Mouse (Mus musculus): ENCODE results near the gene Gm21833.
"Not testable (repeated sequence)": the region's sequence is repeated elsewhere in the genome, so short reads cannot be mapped to it uniquely, and the experiment has no call there.

Gm21833 gene

GRCm38 (mm10) chr16:82828082-82828481, at the start of gene Gm21833:
TSS of gene Gm21833 (plus strand) at chr16:82828382.
- DNase-seq (ENCODE audit: extremely low spot score, low read depth, low spot score) = not testable (repeated sequence)

DNA sequence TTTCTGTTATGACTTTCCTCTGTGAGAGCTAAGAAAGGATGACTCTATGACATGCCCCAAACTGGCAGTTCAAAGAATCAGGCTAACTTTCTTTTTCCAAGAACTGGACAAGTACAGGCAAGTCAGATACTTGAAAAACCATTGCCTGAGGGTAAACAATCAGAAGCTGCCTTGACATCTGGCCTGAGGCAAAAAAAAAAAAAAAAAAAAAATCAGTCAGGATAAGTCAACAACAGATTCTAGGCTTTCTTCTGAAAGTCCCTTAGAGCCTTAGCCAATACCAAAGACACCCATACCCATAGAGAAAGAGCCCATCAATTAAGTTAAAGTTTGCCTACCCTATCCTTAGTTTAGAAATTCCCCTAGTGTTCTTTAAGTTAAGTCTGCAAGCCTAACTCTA, 38.7 kb upstream of the Gm21833 start:
- no peak for DNase-seq (ENCODE audit: extremely low spot score, low read depth, low spot score)

DNA sequence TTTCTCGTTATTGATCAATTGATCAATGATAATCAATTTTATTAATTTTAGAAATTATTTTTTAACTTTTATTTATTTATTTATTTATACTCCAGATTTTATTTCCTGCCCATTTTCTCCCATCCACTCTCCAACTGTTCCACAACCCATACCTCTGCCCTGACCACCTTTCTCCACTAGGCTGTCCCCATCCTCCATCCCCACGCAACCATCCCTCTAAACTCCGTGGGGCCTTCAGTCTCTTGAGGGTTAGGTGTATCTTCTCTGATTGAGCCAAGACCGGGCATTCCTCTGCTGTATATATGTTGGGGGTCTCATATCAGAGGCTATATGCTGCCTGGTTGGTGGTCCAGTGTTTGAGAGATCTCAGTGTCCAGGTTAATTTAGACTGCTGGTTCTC, 31.7 kb upstream of the Gm21833 start:
- no peak for DNase-seq (ENCODE audit: extremely low spot score, low read depth, low spot score)

DNA sequence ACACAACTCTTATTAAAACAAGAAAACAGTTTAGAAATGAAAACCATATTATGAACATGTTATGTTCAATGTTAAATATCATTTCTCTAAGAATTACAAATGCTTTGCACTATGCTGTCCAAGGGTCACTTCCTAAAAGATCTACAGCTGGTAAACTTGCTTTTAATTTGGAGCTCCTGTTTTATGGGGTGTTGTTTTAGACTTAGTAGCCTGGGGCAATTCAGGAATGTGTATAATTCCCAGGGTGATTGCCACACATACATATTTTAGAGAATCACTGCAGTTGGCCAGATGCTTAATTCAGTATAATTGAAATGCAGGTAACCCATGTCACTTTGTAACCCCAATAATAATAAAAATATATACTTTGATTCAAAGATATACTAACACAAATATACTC, 12.9 kb upstream of the Gm21833 start:
- peak; percentile 30 for DNase-seq (ENCODE audit: extremely low spot score, low read depth, low spot score)

GRCm38 (mm10) chr16:82816615-82817014, 11.6 kb upstream of the Gm21833 start:
- no peak for DNase-seq (ENCODE audit: extremely low spot score, low read depth, low spot score)

DNA sequence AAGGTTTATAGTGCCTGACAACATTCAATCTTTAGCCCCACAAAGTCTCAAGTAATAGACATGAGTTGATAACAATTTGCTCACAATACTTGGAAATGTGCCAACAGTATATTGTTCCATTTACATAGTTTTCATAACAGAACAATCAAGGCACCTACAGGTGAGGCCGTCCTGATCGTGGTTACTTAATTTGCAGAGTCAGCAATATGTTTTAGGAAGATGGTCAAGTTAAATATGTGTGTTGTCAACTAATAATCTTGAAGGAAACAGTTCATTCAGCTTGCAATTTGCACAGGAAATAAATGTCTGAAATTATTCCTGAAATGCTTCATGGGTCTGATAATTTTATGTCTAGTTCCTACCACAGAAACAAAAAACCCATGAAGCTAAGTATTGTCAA, 27.6 kb downstream of the Gm21833 start:
- DNase-seq (ENCODE audit: extremely low spot score, low read depth, low spot score) = no peak

- no peak for DNase-seq (ENCODE audit: extremely low spot score, low read depth, low spot score)
These were observed 36.4 kb downstream of the Gm21833 start for GRCm38 (mm10) chr16:82864590-82864989.

Measured in hindlimb bud, embryonic 11.5 days (tissue).